Mouse (Mus musculus) intestine, embryonic 16.5 days (tissue): ENCODE data around the gene Cda. TPM values are rescaled to one million over a fixed set of nuclear protein-coding genes. Genes with fewer than 3 reads are reported as not detected.
"Not testable (repeated sequence)": the region's sequence is repeated elsewhere in the genome, so short reads cannot be mapped to it uniquely, and the experiment has no call there.

Experiments used
- ATAC-seq: fragments of 200-750 bp; cut with Nextera tagmentation; 2 replicates; pipeline ENCODE4 v1.8.0; 2017; ENCODE audit warnings: moderate TSS enrichment, moderate library complexity
- H3K27ac ChIP-seq: fragments of 300-500 bp; sonication (generic); 2 replicates; pipeline ENCODE4 v1.5.1; 2014; ENCODE audit warnings: mild to moderate bottlenecking, low read length
- H3K27me3 ChIP-seq: fragments of 300-500 bp; sonication (generic); replicated peaks from 2 replicates; pipeline ENCODE4 v1.6.1; 2014; ENCODE audit warnings: low read length, control low read depth, mixed read lengths; ENCODE audit not compliant: control insufficient read depth, insufficient read depth
- H3K36me3 ChIP-seq: fragments of 300-500 bp; sonication (generic); 2 replicates; pipeline ENCODE4 v1.6.1; 2014; ENCODE audit warnings: low read length, control low read depth; ENCODE audit not compliant: control insufficient read depth, insufficient read depth
- H3K4me1 ChIP-seq: fragments of 300-500 bp; sonication (generic); 2 replicates; pipeline ENCODE4 v1.6.1; 2014; ENCODE audit warnings: low read length, control low read depth, mixed read lengths; ENCODE audit not compliant: control insufficient read depth, insufficient read depth
- H3K4me2 ChIP-seq: fragments of 300-500 bp; sonication (generic); 2 replicates; pipeline ENCODE4 v1.6.1; 2014; ENCODE audit warnings: low read depth, low read length, control low read depth
- H3K4me3 ChIP-seq: fragments of 300-500 bp; sonication (generic); 2 replicates; pipeline ENCODE4 v1.5.1; 2014; ENCODE audit warnings: mild to moderate bottlenecking, low read length
- H3K9ac ChIP-seq: fragments of 300-500 bp; sonication (generic); 2 replicates; pipeline ENCODE4 v1.6.1; 2014; ENCODE audit warnings: low read depth, low read length
- H3K9me3 ChIP-seq: fragments of 300-500 bp; sonication (generic); 2 replicates; pipeline ENCODE4 v1.6.1; 2016; ENCODE audit warnings: low read length, control low read depth; ENCODE audit not compliant: control insufficient read depth
- WGBS: fragments of 180-500 bp; shearing (Covaris S2); extraction: QIAGEN DNeasy Blood & Tissue Kit; methylation state at CpG from one replicate; pipeline ENCODE4 v1.1.7; 2014; 5-methylcytosine and 5-hydroxymethylcytosine counted together
- polyA plus RNA-seq: library from polyadenylated mRNA; unstranded; fragments of >200 nt; fragmentation: Nextera tagmentation; extraction: Ambion mirVana; gene quantifications from 2 replicates; pipeline ENCODE4 v1.2.1, GENCODE M21; 2015

Gene Cda
- polyA plus RNA-seq, 1 experiment from 2014 or later, result 39.2 TPM

GRCm38 (mm10) chr4:138327891-138328470 is 39.8 kb downstream of the Cda start:
- WGBS, result 69% methylated on average over 7 of the region's 7 CpGs
- Histone ChIP-seq H3K27ac (no peak overlapping the region), H3K9ac (no peak overlapping the region), H3K4me1 (peaks cover 19% of the 10 kb centered on the region), H3K4me3 (peak overlapping the region; percentile 25; the same call in 1 of the 2 replicates), H3K4me2 (peak overlapping the region; percentile 22; the same call in 1 of the 2 replicates), H3K9me3 (no peaks in the 10 kb centered on the region), H3K27me3 (no peaks in the 10 kb centered on the region), H3K36me3 (no peaks in the 10 kb centered on the region)
- ATAC-seq, result no peak

GRCm38 (mm10) chr4:138327155-138327554 is 40.6 kb downstream of the Cda start:
- not testable (repeated sequence) for H3K4me2 ChIP-seq, H3K4me3 ChIP-seq, H3K9ac ChIP-seq, H3K9me3 ChIP-seq, ATAC-seq, H3K27ac ChIP-seq, H3K27me3 ChIP-seq, H3K36me3 ChIP-seq
- peaks cover 17% of the 10 kb centered on the region for H3K4me1 ChIP-seq
- WGBS, result 57% methylated on average over 8 of the region's 12 CpGs

DNA sequence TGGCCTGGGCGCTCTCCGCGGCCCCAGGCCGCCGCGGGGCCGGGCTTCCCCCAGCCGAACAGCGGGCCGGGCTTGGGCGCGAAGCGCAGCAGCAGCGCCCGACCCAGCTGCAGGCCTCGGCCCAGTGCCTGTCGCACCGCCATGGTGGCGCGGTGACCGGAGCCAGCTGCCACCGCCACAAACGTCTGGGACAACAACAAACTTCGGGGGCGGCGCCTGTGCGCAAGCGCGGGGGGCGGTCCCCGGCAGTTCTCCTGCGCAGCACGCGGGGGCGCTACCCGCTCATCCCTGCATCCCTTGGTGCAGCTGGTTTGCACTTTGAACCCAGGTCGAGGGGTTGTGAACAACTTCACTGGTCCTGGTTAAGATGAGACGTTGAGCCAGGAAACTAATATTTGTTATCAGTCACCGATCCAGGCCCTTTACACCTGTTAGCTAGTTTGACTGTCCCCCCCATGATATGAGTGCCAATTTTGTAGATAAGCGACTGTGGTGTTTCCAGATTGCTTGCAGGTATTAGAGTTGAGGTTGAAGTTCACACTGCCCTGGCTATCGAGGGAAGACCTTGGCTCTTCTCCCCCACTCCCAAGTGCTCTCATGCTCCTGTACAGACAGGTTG is 41.6 kb downstream of the Cda start, which contains the start of gene Pink1:
Gene Pink1, minus strand, starts transcription at position 231 of the 619 bp plus-strand sequence.
- Histone ChIP-seq H3K36me3 (no peaks in the 10 kb centered on the region), H3K27ac (peak within 1 kb of the TSS; percentile 95), H3K9me3 (no peaks in the 10 kb centered on the region), H3K4me1 (peaks cover 17% of the 10 kb centered on the region), H3K9ac (peak within 1 kb of the TSS; percentile 96), H3K4me2 (peak within 1 kb of the TSS; percentile 56), H3K27me3 (no peaks in the 10 kb centered on the region), H3K4me3 (peak within 1 kb of the TSS; percentile 92)
- 3% methylated on average over 41 of the region's 41 CpGs for WGBS
- peak; percentile 77 for ATAC-seq

DNA sequence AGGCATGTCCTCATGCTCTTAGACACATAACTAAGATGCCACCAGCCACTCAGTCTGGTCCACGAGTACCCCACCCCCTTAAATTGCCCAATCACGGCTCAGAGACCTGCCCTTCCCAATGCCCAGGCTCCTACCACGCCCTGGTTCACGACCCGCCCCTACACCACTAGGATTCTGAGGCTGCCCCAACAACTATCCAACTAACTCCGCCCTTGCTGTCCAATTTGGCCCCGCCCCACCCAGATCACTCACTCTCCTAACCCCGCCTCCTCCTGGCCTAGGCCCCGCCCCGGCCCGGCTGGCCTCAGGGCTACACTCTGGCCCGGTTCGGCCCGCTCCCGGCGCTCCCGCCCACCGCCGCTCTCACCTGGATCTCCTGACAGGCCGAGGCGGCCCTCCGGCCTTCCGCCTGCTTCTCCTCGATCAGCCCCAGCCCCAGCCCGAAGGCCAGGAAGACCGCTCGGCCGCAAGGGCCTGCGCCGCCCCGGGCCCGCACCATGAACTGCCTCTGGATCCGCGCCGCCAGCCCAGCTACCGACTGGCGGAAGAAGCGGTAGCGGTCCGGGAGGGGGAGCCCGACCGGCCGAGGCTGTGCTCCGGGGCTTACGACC is 42.2 kb downstream of the Cda start:
- under 1% methylated on average over 45 of the region's 45 CpGs for WGBS
- Histone ChIP-seq H3K9me3 (no peaks in the 10 kb centered on the region), H3K4me2 (peak overlapping the region; percentile 56), H3K36me3 (no peaks in the 10 kb centered on the region), H3K27ac (peak overlapping the region; percentile 95), H3K9ac (peak overlapping the region; percentile 96), H3K4me3 (peak overlapping the region; percentile 92), H3K4me1 (peaks cover 17% of the 10 kb centered on the region), H3K27me3 (no peaks in the 10 kb centered on the region)
- peak; percentile 92 for ATAC-seq

GRCm38 (mm10) chr4:138324451-138324850 is 43.3 kb downstream of the Cda start:
- no peak for ATAC-seq
- H3K36me3 ChIP-seq, result no peaks in the 10 kb centered on the region
- H3K9ac ChIP-seq, result no peak overlapping the region
- H3K27me3 ChIP-seq, result no peaks in the 10 kb centered on the region
- H3K4me2 ChIP-seq, result no peak overlapping the region
- H3K4me1 ChIP-seq, result peaks cover 17% of the 10 kb centered on the region
- H3K9me3 ChIP-seq, result no peaks in the 10 kb centered on the region
- WGBS, result 94% methylated on average over 3 of the region's 3 CpGs
- H3K27ac ChIP-seq, result no peak overlapping the region
- no peak overlapping the region for H3K4me3 ChIP-seq

DNA sequence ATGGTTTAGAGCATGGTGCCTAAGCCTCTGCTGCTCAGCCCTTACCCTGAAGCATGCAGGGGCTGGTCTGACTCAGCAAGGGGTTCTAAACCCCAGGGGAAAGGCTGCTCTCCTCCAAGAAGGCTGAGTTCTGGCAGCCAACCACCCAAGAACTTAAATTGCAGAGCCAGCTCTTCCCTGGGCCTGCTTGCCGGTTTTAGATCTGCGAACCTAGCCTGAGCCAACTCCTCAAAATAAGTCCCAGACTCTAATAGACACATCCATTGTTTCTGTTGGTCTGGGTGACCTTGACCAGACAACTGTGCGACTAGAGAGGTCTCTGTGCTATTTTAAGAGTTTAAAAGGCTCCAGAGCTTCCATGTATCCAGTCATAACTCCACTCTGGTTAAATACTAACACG is 44.0 kb downstream of the Cda start:
- H3K9me3 ChIP-seq, result no peaks in the 10 kb centered on the region
- peaks cover 17% of the 10 kb centered on the region for H3K4me1 ChIP-seq
- H3K9ac ChIP-seq, result no peak overlapping the region
- no peak overlapping the region for H3K27ac ChIP-seq
- no peak overlapping the region for H3K4me3 ChIP-seq
- no peak for ATAC-seq
- no peaks in the 10 kb centered on the region for H3K36me3 ChIP-seq
- 48% methylated on average over 4 of the region's 4 CpGs for WGBS
- H3K27me3 ChIP-seq, result no peaks in the 10 kb centered on the region
- no peak overlapping the region for H3K4me2 ChIP-seq

- no peak overlapping the region for H3K9ac ChIP-seq
- H3K27ac ChIP-seq, result no peak overlapping the region
- no peaks in the 10 kb centered on the region for H3K9me3 ChIP-seq
- H3K4me2 ChIP-seq, result no peak overlapping the region
- no peak for ATAC-seq
- H3K4me1 ChIP-seq, result peaks cover 17% of the 10 kb centered on the region
- WGBS, result 63% methylated on average over 4 of the region's 4 CpGs
- no peaks in the 10 kb centered on the region for H3K27me3 ChIP-seq
- no peaks in the 10 kb centered on the region for H3K36me3 ChIP-seq
- H3K4me3 ChIP-seq, result no peak overlapping the region
These were observed 45.1 kb downstream of the Cda start for GRCm38 (mm10) chr4:138322692-138323091.

- no peaks in the 10 kb centered on the region for H3K9me3 ChIP-seq
- no peak overlapping the region for H3K4me3 ChIP-seq
- H3K9ac ChIP-seq, result no peak overlapping the region
- H3K4me2 ChIP-seq, result no peak overlapping the region
- H3K4me1 ChIP-seq, result peaks cover 16% of the 10 kb centered on the region
- WGBS, result 76% methylated on average over 7 of the region's 7 CpGs
- H3K27me3 ChIP-seq, result no peaks in the 10 kb centered on the region
- no peak overlapping the region for H3K27ac ChIP-seq
- no peak for ATAC-seq
- H3K36me3 ChIP-seq, result peaks cover 4% of the 10 kb centered on the region
These were observed 46.3 kb downstream of the Cda start for GRCm38 (mm10) chr4:138321488-138321887.

DNA sequence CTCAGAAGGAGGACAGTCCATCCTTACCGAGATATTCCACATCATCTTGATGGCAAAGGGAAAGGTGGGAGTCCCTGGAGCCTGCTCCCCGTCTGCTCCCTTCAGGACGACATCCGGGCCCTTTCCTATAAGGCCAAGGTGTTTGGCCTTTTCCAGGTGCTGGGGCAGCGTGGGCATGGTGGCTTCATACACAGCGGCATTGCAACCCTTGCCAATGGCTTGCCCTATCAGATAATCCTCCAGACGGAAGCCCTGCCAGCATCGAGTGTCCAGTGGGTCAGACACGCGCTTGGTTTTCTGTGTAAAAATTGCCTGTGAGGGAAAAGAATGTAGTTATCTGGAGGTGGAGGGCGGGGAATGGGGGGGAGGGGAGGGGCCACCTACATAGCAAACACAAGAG is 47.1 kb downstream of the Cda start:
- Histone ChIP-seq H3K27me3 (no peaks in the 10 kb centered on the region), H3K9me3 (no peaks in the 10 kb centered on the region), H3K4me1 (peaks cover 13% of the 10 kb centered on the region), H3K9ac (no peak overlapping the region), H3K27ac (no peak overlapping the region), H3K4me2 (no peak overlapping the region), H3K4me3 (no peak overlapping the region), H3K36me3 (peaks cover 5% of the 10 kb centered on the region)
- 60% methylated on average over 11 of the region's 11 CpGs for WGBS
- ATAC-seq, result no peak
